Mouse (Mus musculus) cerebellum, adult 18-20 months (tissue): Measurements from ENCODE around the gene Cops4.

ENCODE experiments used
- DNase-seq, 2 experiments: peaks; one replicate each; pipeline ENCODE4 v3.0.0; 2021

Gene Cops4

GRCm38 (mm10) chr5:100581622-100582434 lies 63.7 kb downstream of the Cops4 start:
- DNase-seq = no peak

DNA sequence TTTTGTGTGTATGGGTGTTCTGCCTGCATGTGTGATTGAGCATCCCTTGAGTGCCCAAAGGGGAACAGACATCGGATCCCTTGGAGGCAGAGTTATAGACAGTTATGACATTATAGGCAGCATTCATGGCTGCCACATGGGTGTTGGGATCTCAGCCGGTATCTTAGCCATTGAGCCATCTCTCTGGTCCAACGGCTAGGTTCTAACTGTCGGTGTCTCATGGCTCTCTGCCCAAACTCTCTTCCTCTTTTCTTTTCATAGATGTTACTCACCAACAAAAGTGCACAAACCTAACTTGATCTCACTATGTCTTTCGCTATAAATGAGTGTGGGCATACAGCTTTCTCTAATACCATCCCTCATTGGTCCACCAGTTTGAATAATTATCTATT lies 64.3 kb downstream of the Cops4 start:
- DNase-seq = no peak

DNA sequence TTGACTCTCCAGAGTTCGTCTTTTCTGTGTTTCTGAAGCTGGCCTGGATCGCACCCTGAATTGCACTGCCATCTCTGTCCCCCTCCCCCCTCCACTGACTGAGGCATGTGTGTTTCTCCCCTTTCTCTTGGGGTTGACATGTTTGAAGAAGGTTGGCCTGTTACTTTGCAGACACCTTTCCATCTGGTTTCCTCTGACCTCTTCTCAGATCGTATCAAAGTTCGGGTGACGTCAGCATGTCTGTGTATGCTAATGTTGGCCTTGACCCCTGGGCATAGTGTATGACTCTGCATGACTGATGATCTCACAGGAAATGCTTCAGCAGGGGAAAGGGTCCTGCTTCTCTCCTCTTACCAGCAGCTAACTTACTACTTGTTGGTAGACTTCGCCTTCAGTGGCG lies 65.0 kb downstream of the Cops4 start:
- DNase-seq = no peak

DNA sequence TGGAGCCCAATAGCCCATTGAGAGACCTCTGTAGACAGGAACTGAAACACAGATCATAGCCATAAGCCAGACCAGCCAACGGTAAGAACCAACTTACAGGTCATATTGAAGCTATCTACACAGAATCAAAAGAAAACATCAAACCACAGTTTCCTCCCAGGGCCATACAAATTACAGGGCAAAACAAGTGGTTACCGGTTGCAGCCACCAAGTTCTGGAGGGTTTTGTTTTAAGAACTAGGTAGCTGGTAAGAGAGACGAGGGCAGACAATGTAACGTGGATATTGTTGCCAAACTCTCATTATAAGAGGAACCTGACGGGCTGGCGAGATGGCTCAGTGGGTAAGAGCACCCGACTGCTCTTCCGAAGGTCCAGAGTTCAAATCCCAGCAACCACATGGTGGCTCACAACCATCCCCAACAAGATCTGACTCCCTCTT lies 67.1 kb downstream of the Cops4 start:
- no peak for DNase-seq

DNA sequence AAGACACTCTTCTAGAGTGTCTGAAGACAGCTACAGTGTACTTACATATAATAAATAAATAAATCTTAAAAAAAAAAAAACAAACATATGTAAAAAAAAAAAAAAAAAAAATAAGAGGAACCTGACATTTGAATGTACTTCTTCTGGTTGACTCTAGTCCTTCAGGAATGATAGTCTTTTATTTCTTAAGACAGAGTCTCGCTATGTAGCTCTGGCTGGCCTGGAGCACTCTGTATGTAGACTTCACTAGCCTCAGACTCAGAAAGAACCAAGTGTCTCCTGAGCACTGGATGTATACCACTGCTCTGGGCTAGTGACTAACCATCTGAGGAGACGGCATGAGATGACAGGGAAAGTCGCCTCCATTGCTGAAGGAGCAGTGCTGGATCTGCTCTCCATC lies 67.5 kb downstream of the Cops4 start:
- DNase-seq = no peak

DNA sequence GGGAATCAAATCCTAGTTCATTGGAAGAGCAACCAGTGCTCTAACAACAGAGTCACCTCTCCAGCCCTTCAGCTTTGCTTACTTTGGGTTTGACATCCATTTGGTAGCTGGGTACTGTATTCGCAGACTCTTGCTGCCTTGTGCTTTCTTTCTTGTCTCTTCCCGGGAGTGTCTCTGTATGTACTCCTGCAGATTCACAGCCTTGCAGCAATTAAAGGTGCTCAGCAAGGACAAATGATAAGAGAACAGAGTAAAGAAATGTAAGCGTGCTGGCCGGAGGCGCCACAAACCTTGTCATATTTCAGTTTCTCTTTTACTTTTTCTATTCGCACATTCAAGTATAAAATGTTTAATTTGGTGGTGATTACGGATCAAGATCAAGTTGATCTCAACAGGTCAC lies 69.0 kb downstream of the Cops4 start:
- no peak for DNase-seq

DNA sequence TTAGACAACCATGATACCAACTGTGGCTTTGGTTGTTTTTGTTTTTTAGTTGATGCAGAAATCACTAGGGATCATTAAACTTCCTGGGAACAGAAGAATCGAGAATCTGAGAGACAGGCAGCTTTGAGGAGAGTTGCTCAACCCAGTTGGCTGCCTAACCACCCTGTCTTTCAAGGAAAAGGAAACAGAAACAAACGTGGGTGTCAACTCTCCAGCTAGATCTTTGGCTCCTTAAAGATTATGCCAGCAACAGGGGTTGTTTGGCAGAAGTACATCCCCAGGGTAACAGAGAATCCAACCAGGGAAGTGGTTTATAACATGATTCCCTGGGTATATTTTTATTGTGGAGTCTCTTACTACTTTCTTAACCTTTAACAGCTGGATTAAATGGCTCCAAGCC lies 69.5 kb downstream of the Cops4 start:
- no peak for DNase-seq

DNA sequence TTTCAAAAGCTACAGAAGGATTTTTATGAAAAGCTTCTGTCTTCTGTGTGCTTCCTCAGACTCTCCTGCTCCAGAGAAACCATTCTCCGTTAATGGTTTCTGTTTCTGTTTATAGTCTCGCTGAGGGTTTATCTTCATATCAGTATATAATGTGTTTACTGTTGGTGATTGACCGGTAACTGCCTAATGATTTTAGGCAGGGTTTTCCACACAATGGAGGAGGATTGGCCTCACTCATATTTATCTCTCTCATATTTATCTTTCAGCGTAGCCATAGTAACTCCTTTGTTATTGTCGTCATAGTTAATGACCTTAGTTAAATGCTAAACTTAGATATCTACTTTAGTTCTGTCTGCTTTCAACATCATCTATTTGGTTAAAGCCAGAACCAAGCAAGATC lies 72.4 kb downstream of the Cops4 start:
- DNase-seq = no peak

DNA sequence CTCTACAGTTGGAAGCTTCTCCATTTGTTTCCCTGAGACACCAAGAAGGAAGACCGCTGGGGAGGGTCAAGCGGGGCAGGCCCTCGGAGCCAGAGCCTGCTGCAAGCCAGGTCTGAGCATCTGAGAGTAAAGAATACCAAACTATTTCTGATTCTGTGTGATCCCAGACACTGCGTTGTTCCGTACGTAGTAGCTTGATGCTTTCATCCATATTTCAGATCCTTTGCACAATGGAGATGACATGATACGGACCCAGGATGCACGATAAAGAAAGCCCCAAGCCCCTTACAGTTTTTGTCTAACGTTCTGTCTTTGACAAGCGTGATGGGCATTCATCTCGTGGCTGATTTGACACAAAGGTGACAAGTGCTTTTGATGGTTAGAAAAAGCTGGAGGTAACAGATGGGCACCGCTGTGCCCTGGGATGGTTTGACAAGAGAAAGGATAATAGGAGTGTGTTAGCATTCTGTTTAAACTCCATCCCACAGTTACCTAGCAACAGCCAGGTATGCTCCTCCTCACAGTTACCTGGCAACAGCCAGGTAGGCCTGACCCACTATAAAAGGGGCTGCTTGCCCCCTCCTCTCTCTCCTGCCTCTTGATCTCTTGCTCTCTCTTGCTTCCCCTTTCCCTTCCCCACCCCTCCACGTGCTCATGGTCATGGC lies 76.8 kb downstream of the Cops4 start:
- no peak for DNase-seq

DNA sequence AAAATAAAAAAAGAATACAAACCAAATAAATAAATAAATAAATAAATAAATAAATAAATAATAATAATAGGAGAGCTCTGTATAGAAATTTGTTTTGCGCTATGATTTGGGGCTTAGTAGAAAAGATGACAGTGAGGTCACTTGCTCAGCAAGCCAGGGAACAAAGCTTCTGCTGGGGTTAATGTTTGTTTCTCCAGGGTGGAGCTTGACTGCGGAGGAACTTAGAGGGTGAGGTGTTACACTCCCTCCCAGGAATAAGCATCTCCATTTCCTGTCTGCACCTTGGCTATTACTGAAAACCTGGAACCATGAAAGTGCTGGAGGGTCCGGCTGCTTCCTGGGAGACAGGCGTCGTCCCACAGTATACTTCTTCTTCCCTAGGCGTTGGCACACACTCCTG lies 77.9 kb downstream of the Cops4 start:
- no peak for DNase-seq
